13 mouse cellular contexts compared by ENCODE assay signal in genomic region chr7:16004177-16004856, GRCm38 (mm10). TPM values are rescaled to one million over a fixed set of nuclear protein-coding genes. Genes with fewer than 3 reads are reported as not detected.
A peak's percentile ranks its signal among the peaks of the same experiment; 100 is the strongest.
DNase-seq lines count a peak whose midpoint lies in the region; ATAC-seq and TF ChIP-seq lines count a peak whose summit lies in the region.
"Had no signal": no experiment of that assay in that cellular context is flagged by ENCODE, and none has a peak within 500 bp of the region (broad histone marks: within the 10 kb centered on the region; RNA-seq: fewer than 3 reads in every experiment).

No protein-coding gene starts in this region.

- peak; percentile 21 for DNase-seq in hindbrain, embryonic 10.5 days (ENCODE audit: low spot score)
- DNase-seq in hindbrain, postnatal 0 days (ENCODE audit: low spot score) = no peak
- peak; percentile 18 for DNase-seq in embryo, embryonic 10.5 days (ENCODE audit: low spot score)
- peak; percentile 31 for DNase-seq in lung, postnatal 14 days
- DNase-seq in cerebellum, adult 9-11 months = no peak
- no peak for DNase-seq in heart, postnatal 36 days
- DNase-seq in cerebellum, adult 18-20 months = no peak
- DNase-seq: thymus, adult 18-20 months had no signal

- H3K36me3 ChIP-seq in hindbrain, embryonic 10.5 days = peaks cover 48% of the 10 kb centered on the region
- H3K36me3 ChIP-seq in hindbrain, postnatal 0 days (ENCODE audit: insufficient read depth, low read length) = no peaks in the 10 kb centered on the region
- H3K36me3 ChIP-seq in ES-Bruce4 (ENCODE audit: control insufficient read depth, insufficient read depth, low read length, poor library complexity, severe bottlenecking) = no peaks in the 10 kb centered on the region

- no peak for ATAC-seq in hindbrain, postnatal 0 days

- no peaks in the 10 kb centered on the region for H3K27me3 ChIP-seq in hindbrain, embryonic 10.5 days (ENCODE audit: insufficient read depth, poor library complexity, severe bottlenecking)
- H3K27me3 ChIP-seq in hindbrain, postnatal 0 days (ENCODE audit: insufficient read depth, low read length) = no peaks in the 10 kb centered on the region
- no peaks in the 10 kb centered on the region for H3K27me3 ChIP-seq in ES-Bruce4 (ENCODE audit: control insufficient read depth, insufficient read depth, low read length, poor library complexity, severe bottlenecking)
- H3K27me3 ChIP-seq: liver, embryonic 15.5 days had no signal

- H3K9ac ChIP-seq in hindbrain, postnatal 0 days (replicated peaks; ENCODE audit: low read length) = no peak overlapping the region
- H3K9ac ChIP-seq in ES-Bruce4 (ENCODE audit: low read depth, poor library complexity, severe bottlenecking) = no peak overlapping the region
- H3K9ac ChIP-seq: liver, embryonic 15.5 days had no signal

- TF ChIP-seq POLR2A in ES-Bruce4 (IDR thresholded peaks at IDR 0.05; ENCODE audit: insufficient read depth, low read length) = no peak

- TF ChIP-seq EP300 in ES-Bruce4 (IDR thresholded peaks at IDR 0.05; ENCODE audit: insufficient read depth, low read depth, low read length) = peak; percentile 67

- intact Hi-C loops in heart, postnatal 36 days (cut with DNase I) = loop anchor here (2.0 kb wide), 1 partner anchor 16 kb away; no protein-coding TSS in a partner anchor

- peak overlapping the region; percentile 25; the same call in 1 of the 2 replicates for H3K27ac ChIP-seq in hindbrain, embryonic 10.5 days
- H3K27ac ChIP-seq in hindbrain, postnatal 0 days = no peak overlapping the region
- peak overlapping the region; percentile 72 for H3K27ac ChIP-seq in ES-Bruce4 (ENCODE audit: insufficient read depth, low read length)
- H3K27ac ChIP-seq: liver, embryonic 15.5 days had no signal

- H3K4me1 ChIP-seq in hindbrain, embryonic 10.5 days (replicated peaks) = peaks cover 13% of the 10 kb centered on the region; the same call in 1 of the 2 replicates
- no peaks in the 10 kb centered on the region; the same call in 1 of the 2 replicates for H3K4me1 ChIP-seq in hindbrain, postnatal 0 days (ENCODE audit: insufficient read depth, low read length)
- peaks cover 6% of the 10 kb centered on the region for H3K4me1 ChIP-seq in ES-Bruce4 (ENCODE audit: control insufficient read depth, insufficient read depth, low read length)

- no peak overlapping the region for H3K4me2 ChIP-seq in hindbrain, postnatal 0 days (ENCODE audit: low read depth, low read length)
- H3K4me2 ChIP-seq: liver, embryonic 15.5 days had no signal

- no peak for TF ChIP-seq CTCF in hindbrain, postnatal 0 days (IDR thresholded peaks at IDR 0.05; ENCODE audit: low read depth)
- no peak for TF ChIP-seq CTCF in ES-Bruce4 (IDR thresholded peaks at IDR 0.05; ENCODE audit: low read depth, low read length)

- H3K4me3 ChIP-seq in hindbrain, embryonic 10.5 days = no peak overlapping the region
- H3K4me3 ChIP-seq in hindbrain, postnatal 0 days (ENCODE audit: low read length) = no peak overlapping the region
- H3K4me3 ChIP-seq in ES-Bruce4 (ENCODE audit: low read depth, low read length) = no peak overlapping the region
- H3K4me3 ChIP-seq: erythroblast, embryonic 14.5 days; liver, embryonic 15.5 days had no signal

- WGBS in hindbrain, embryonic 10.5 days = 50% methylated on average over 12 of the region's 12 CpGs
- 40% methylated on average over 12 of the region's 12 CpGs for WGBS in hindbrain, postnatal 0 days

- no peaks in the 10 kb centered on the region for H3K9me3 ChIP-seq in hindbrain, embryonic 10.5 days
- H3K9me3 ChIP-seq in hindbrain, postnatal 0 days (ENCODE audit: low read length) = no peaks in the 10 kb centered on the region
- no peaks in the 10 kb centered on the region for H3K9me3 ChIP-seq in ES-Bruce4 (replicated peaks; ENCODE audit: control insufficient read depth, insufficient read depth, low read length, poor library complexity, severe bottlenecking)
- H3K9me3 ChIP-seq: G1E; liver, embryonic 15.5 days had no signal

RNA-seq across cellular contexts. Expression of gene Ehd2, which starts 37.0 kb away (rescaled TPM):
- 12.1 and 12.5 TPM in 2 replicates for polyA plus RNA-seq in hindbrain, embryonic 10.5 days (2016; fragmentation: Nextera tagmentation; extraction: Ambion mirVana)
- total RNA-seq in hindbrain, postnatal 0 days (2014; rRNA removed) = 5.0 and 9.5 TPM in 2 replicates
- 4.4 and 5.3 TPM in 2 replicates for polyA plus RNA-seq in hindbrain, postnatal 0 days (2015; fragmentation: Nextera tagmentation; extraction: Ambion mirVana)
- polyA plus RNA-seq in ES-Bruce4 (2011; ENCODE audit: insufficient read depth, insufficient read length, low read depth, missing spikeins) = 4.6 and 4.9 TPM in 2 replicates
- 100 to 1,000 TPM in 1 of 2 experiments, 10 to 100 TPM in 1; 93.1 to 131 TPM for total RNA-seq in heart, postnatal 36 days (2021)

RNA-seq across cellular contexts. Expression of gene Bicra, which starts 43.4 kb away (rescaled TPM):
- polyA plus RNA-seq in hindbrain, embryonic 10.5 days (2016; fragmentation: Nextera tagmentation; extraction: Ambion mirVana) = 7.7 and 10.7 TPM in 2 replicates
- total RNA-seq in hindbrain, postnatal 0 days (2014; rRNA removed) = 6.2 and 8.5 TPM in 2 replicates
- polyA plus RNA-seq in hindbrain, postnatal 0 days (2015; fragmentation: Nextera tagmentation; extraction: Ambion mirVana) = 3.4 and 3.8 TPM in 2 replicates
- polyA plus RNA-seq in ES-Bruce4 (2011; ENCODE audit: insufficient read depth, insufficient read length, low read depth, missing spikeins) = 10.2 and 21.9 TPM in 2 replicates
- 1 to 10 TPM; 8.1 to 8.2 TPM for total RNA-seq in heart, postnatal 36 days (2021)

RNA-seq across cellular contexts. Expression of gene Zfp541, which starts 57.3 kb away (rescaled TPM):
- 0.04 TPM in 1 of 2 replicates, not detected in the other for polyA plus RNA-seq in hindbrain, embryonic 10.5 days (2016; fragmentation: Nextera tagmentation; extraction: Ambion mirVana)
- total RNA-seq in hindbrain, postnatal 0 days (2014; rRNA removed) = 0.31 and 0.72 TPM in 2 replicates
- polyA plus RNA-seq in hindbrain, postnatal 0 days (2015; fragmentation: Nextera tagmentation; extraction: Ambion mirVana) = 0.15 and 0.24 TPM in 2 replicates
- polyA plus RNA-seq in ES-Bruce4 (2011; ENCODE audit: insufficient read depth, insufficient read length, low read depth, missing spikeins) = not detected in 2 replicates
- not detected for total RNA-seq in heart, postnatal 36 days (2021)
- total RNA-seq: G1E had no signal
- polyA plus RNA-seq: G1E; heart, postnatal 0 days; liver, embryonic 15.5 days had no signal

RNA-seq across cellular contexts. Expression of gene Nop53, which starts 58.4 kb away (rescaled TPM):
- polyA plus RNA-seq in hindbrain, embryonic 10.5 days (2016; fragmentation: Nextera tagmentation; extraction: Ambion mirVana) = 170 and 182 TPM in 2 replicates
- 76.5 and 82.1 TPM in 2 replicates for total RNA-seq in hindbrain, postnatal 0 days (2014; rRNA removed)
- 124 and 127 TPM in 2 replicates for polyA plus RNA-seq in hindbrain, postnatal 0 days (2015; fragmentation: Nextera tagmentation; extraction: Ambion mirVana)
- polyA plus RNA-seq in ES-Bruce4 (2011; ENCODE audit: insufficient read depth, insufficient read length, low read depth, missing spikeins) = 283 and 299 TPM in 2 replicates
- 100 to 1,000 TPM; 137 to 141 TPM for total RNA-seq in heart, postnatal 36 days (2021)

Comparison
In these comparisons a context has a peak if more than half of its experiments do, and no peak if none do; other contexts are left out.
1. DNase-seq: peak in hindbrain, embryonic 10.5 days (single experiment), embryo, embryonic 10.5 days (single experiment) and lung, postnatal 14 days (single experiment); none in hindbrain, postnatal 0 days (single experiment), cerebellum, adult 9-11 months (single experiment), heart, postnatal 36 days (0 of 2) and cerebellum, adult 18-20 months (0 of 2).